Mouse (Mus musculus) MEL (cell line): ENCODE measurements around the gene Yipf2. TPM values are rescaled to one million over a fixed set of nuclear protein-coding genes. Genes with fewer than 3 reads are reported as not detected.
A peak's percentile ranks its signal among the peaks of the same experiment; 100 is the strongest.

Source experiments
- DNase-seq: peaks from one replicate; pipeline ENCODE4 v3.0.0; 2011; ENCODE audit warnings: low read depth, low spot score
- H3K27ac ChIP-seq: 2 replicates; pipeline ENCODE4 v1.5.1; 2012; ENCODE audit warnings: low read depth, mild to moderate bottlenecking, control low read depth, low read length, moderate library complexity; ENCODE audit not compliant: control insufficient read depth
- H3K27me3 ChIP-seq, 2 experiments: fragments of 150-350 bp in 1 of 2; sonication (generic) in 1 of 2; 2 replicates each; pipeline ENCODE4 v1.6.1; 2012; ENCODE audit warnings: low read length in 2 of 2, mild to moderate bottlenecking in 2 of 2, improper control_type of control experiment in 1 of 2, moderate library complexity in 1 of 2; ENCODE audit not compliant: insufficient read depth in 2 of 2, control insufficient read depth in 1 of 2
- H3K36me3 ChIP-seq, 2 experiments: 2 replicates each; pipeline ENCODE4 v1.6.1; 2012 to 2014; ENCODE audit warnings: low read length in 2 of 2, improper control_type of control experiment in 1 of 2, inconsistent platforms in 1 of 2, mild to moderate bottlenecking in 1 of 2; ENCODE audit not compliant: insufficient read depth in 2 of 2, control insufficient read depth in 1 of 2
- H3K4me1 ChIP-seq, 2 experiments: fragments of 150-350 bp in 1 of 2; sonication (generic) in 1 of 2; 2 replicates each; pipeline ENCODE4 v1.6.1; 2012; ENCODE audit warnings: low read length in 2 of 2, improper control_type of control experiment in 1 of 2, mild to moderate bottlenecking in 1 of 2; ENCODE audit not compliant: insufficient read depth in 2 of 2, control insufficient read depth in 1 of 2
- H3K4me3 ChIP-seq, 2 experiments: fragments of 150-350 bp in 1 of 2; sonication (generic) in 1 of 2; 2 replicates each; pipeline ENCODE4 v1.5.1; 2012; ENCODE audit warnings: low read depth in 2 of 2, low read length in 2 of 2, mild to moderate bottlenecking in 2 of 2, moderate library complexity in 2 of 2, control low read depth in 1 of 2, improper control_type of control experiment in 1 of 2; ENCODE audit not compliant: control insufficient read depth in 1 of 2, insufficient read depth in 1 of 2
- H3K79me2 ChIP-seq: 2 replicates; pipeline ENCODE4 v1.6.1; 2012; ENCODE audit warnings: mild to moderate bottlenecking, low read length, moderate library complexity; ENCODE audit not compliant: control insufficient read depth, poor library complexity, insufficient read depth
- H3K9ac ChIP-seq: 2 replicates; pipeline ENCODE4 v1.6.1; 2012; ENCODE audit warnings: low read depth, mild to moderate bottlenecking, control low read depth, low read length, moderate library complexity; ENCODE audit not compliant: control insufficient read depth, poor library complexity, severe bottlenecking
- H3K9me3 ChIP-seq: fragments of 150-350 bp; sonication (generic); replicated peaks from 2 replicates; pipeline ENCODE4 v1.6.1; 2012; ENCODE audit warnings: mild to moderate bottlenecking, low read length, improper control_type of control experiment, moderate library complexity; ENCODE audit not compliant: insufficient read depth
- BHLHE40 ChIP-seq: IDR thresholded peaks from 2 replicates; pipeline ENCODE4 v1.6.1; 2012; ENCODE audit warnings: low read depth, mild to moderate bottlenecking, inconsistent platforms, low read length, improper control_type of control experiment, borderline replicate concordance
- CHD1 ChIP-seq: IDR thresholded peaks from 2 replicates; pipeline ENCODE4 v1.6.1; 2012; ENCODE audit warnings: low read depth, mild to moderate bottlenecking, inconsistent platforms, low read length, improper control_type of control experiment
- CHD2 ChIP-seq: IDR thresholded peaks from 2 replicates; pipeline ENCODE4 v1.6.1; 2011; ENCODE audit warnings: low read length, improper control_type of control experiment
- CTCF ChIP-seq, 3 experiments: IDR thresholded peaks in 2 of 3; conservative IDR thresholded peaks in 1 of 3; 2 replicates each; pipeline ENCODE4 v1.5.1; 2011 to 2012; ENCODE audit warnings: low read length in 3 of 3, low read depth in 2 of 3, mild to moderate bottlenecking in 2 of 3, improper control_type of control experiment in 1 of 3, inconsistent platforms in 1 of 3, mixed read lengths in 1 of 3, moderate library complexity in 1 of 3; ENCODE audit not compliant: control insufficient read depth in 1 of 3, insufficient read depth in 1 of 3, poor library complexity in 1 of 3, severe bottlenecking in 1 of 3
- ELF1 ChIP-seq: IDR thresholded peaks from 2 replicates; pipeline ENCODE4 v1.6.1; 2014; ENCODE audit warnings: low read depth, mild to moderate bottlenecking, inconsistent platforms, low read length, improper control_type of control experiment, moderate library complexity
- EP300 ChIP-seq, 2 experiments: IDR thresholded peaks; 2 replicates each; pipeline ENCODE4 v1.6.1; 2011; ENCODE audit warnings: improper control_type of control experiment in 2 of 2, low read length in 2 of 2, low read depth in 1 of 2, mild to moderate bottlenecking in 1 of 2
- ETS1 ChIP-seq: IDR thresholded peaks from 2 replicates; pipeline ENCODE4 v1.6.1; 2012; ENCODE audit warnings: low read depth, mild to moderate bottlenecking, inconsistent platforms, low read length, improper control_type of control experiment, moderate library complexity
- GABPA ChIP-seq: IDR thresholded peaks from 2 replicates; pipeline ENCODE4 v1.6.1; 2012; ENCODE audit warnings: low read depth, mild to moderate bottlenecking, inconsistent platforms, low read length, improper control_type of control experiment, moderate library complexity
- GATA1 ChIP-seq: IDR thresholded peaks from 2 replicates; pipeline ENCODE4 v1.6.1; 2011; ENCODE audit warnings: low read depth, low read length, improper control_type of control experiment
- HCFC1 ChIP-seq: IDR thresholded peaks from 2 replicates; pipeline ENCODE4 v1.6.1; 2012; ENCODE audit warnings: low read depth, mild to moderate bottlenecking, inconsistent platforms, low read length, improper control_type of control experiment, moderate library complexity
- JUND ChIP-seq: IDR thresholded peaks from 2 replicates; pipeline ENCODE4 v1.6.1; 2011; ENCODE audit warnings: low read depth, mild to moderate bottlenecking, improper control_type of control experiment, low read length
- MAFK ChIP-seq: IDR thresholded peaks from 2 replicates; pipeline ENCODE4 v1.6.1; 2011; ENCODE audit warnings: low read depth, mild to moderate bottlenecking, low read length, improper control_type of control experiment, borderline replicate concordance
- MAX ChIP-seq: IDR thresholded peaks from 2 replicates; pipeline ENCODE4 v1.6.1; 2011; ENCODE audit warnings: low read length, improper control_type of control experiment
- MAZ ChIP-seq: IDR thresholded peaks from 2 replicates; pipeline ENCODE4 v1.6.1; 2012; ENCODE audit warnings: low read depth, mild to moderate bottlenecking, inconsistent platforms, low read length, improper control_type of control experiment
- MYC ChIP-seq: IDR thresholded peaks from 2 replicates; pipeline ENCODE4 v1.6.1; 2011; ENCODE audit warnings: low read depth, mild to moderate bottlenecking, low read length, improper control_type of control experiment, moderate library complexity
- NELFE ChIP-seq: IDR thresholded peaks from 2 replicates; pipeline ENCODE4 v1.6.1; 2011; ENCODE audit warnings: low read depth, low read length, improper control_type of control experiment
- POLR2A ChIP-seq, 2 experiments: IDR thresholded peaks; 2 replicates each; pipeline ENCODE4 v1.6.1; 2011 to 2012; ENCODE audit warnings: low read length in 2 of 2, mild to moderate bottlenecking in 2 of 2, control low read depth in 1 of 2, improper control_type of control experiment in 1 of 2, low read depth in 1 of 2, moderate library complexity in 1 of 2; ENCODE audit not compliant: control insufficient read depth in 1 of 2, insufficient read depth in 1 of 2, poor library complexity in 1 of 2
- RAD21 ChIP-seq: IDR thresholded peaks from 2 replicates; pipeline ENCODE4 v1.6.1; 2011; ENCODE audit warnings: mild to moderate bottlenecking, low read depth, low read length, improper control_type of control experiment
- RCOR1 ChIP-seq: IDR thresholded peaks from 2 replicates; pipeline ENCODE4 v1.6.1; 2012; ENCODE audit warnings: low read depth, mild to moderate bottlenecking, inconsistent platforms, low read length, improper control_type of control experiment
- SMC3 ChIP-seq: IDR thresholded peaks from 2 replicates; pipeline ENCODE4 v1.6.1; 2011; ENCODE audit warnings: low read depth, low read length, improper control_type of control experiment
- TAL1 ChIP-seq: IDR thresholded peaks from 2 replicates; pipeline ENCODE4 v1.6.1; 2012; ENCODE audit warnings: mild to moderate bottlenecking, inconsistent platforms, low read length, moderate library complexity, mixed read lengths
- TBP ChIP-seq: IDR thresholded peaks from 2 replicates; pipeline ENCODE4 v1.8.0; 2011; ENCODE audit warnings: low read depth, low read length, improper control_type of control experiment
- USF2 ChIP-seq, 2 experiments: IDR thresholded peaks; 2 replicates each; pipeline ENCODE4 v1.6.1; 2011 to 2012; ENCODE audit warnings: improper control_type of control experiment in 2 of 2, low read length in 2 of 2, borderline replicate concordance in 1 of 2, inconsistent platforms in 1 of 2, low read depth in 1 of 2, mild to moderate bottlenecking in 1 of 2; ENCODE audit not compliant: insufficient read depth in 1 of 2
- ZKSCAN1 ChIP-seq: IDR thresholded peaks from 2 replicates; pipeline ENCODE4 v1.6.1; 2012; ENCODE audit warnings: low read depth, mild to moderate bottlenecking, inconsistent platforms, low read length, improper control_type of control experiment, moderate library complexity
- ZMIZ1 ChIP-seq: IDR thresholded peaks from 2 replicates; pipeline ENCODE4 v1.6.1; 2012; ENCODE audit warnings: low read depth, mild to moderate bottlenecking, inconsistent platforms, low read length, improper control_type of control experiment, moderate library complexity
- ZNF384 ChIP-seq: IDR thresholded peaks from 2 replicates; pipeline ENCODE4 v1.6.1; 2012; ENCODE audit warnings: low read depth, mild to moderate bottlenecking, inconsistent platforms, low read length, improper control_type of control experiment
- polyA plus RNA-seq, 2 experiments: library from polyadenylated mRNA; stranded (reverse) in 1 of 2; unstranded in 1 of 2; fragments of >175 nt in 1 of 2; fragments of >200 nt in 1 of 2; gene quantifications; 2 replicates each; pipeline versions ENCODE4 v1.2.1 to v1.2.4; 2012; ENCODE audit warnings: low replicate concordance in 2 of 2, low read depth in 1 of 2; ENCODE audit not compliant: insufficient read length in 2 of 2, insufficient read depth in 1 of 2, missing spikeins in 1 of 2
- total RNA-seq: library from RNA; depleted of rRNA; stranded (reverse); fragments of 300-350 nt; gene quantifications from 2 replicates; pipeline ENCODE4 v1.2.3, GENCODE M21; 2012

The Yipf2 gene
- total and polyA plus RNA-seq, 3 experiments, result 22.8 to 84.9 TPM; not detected in 1

DNA sequence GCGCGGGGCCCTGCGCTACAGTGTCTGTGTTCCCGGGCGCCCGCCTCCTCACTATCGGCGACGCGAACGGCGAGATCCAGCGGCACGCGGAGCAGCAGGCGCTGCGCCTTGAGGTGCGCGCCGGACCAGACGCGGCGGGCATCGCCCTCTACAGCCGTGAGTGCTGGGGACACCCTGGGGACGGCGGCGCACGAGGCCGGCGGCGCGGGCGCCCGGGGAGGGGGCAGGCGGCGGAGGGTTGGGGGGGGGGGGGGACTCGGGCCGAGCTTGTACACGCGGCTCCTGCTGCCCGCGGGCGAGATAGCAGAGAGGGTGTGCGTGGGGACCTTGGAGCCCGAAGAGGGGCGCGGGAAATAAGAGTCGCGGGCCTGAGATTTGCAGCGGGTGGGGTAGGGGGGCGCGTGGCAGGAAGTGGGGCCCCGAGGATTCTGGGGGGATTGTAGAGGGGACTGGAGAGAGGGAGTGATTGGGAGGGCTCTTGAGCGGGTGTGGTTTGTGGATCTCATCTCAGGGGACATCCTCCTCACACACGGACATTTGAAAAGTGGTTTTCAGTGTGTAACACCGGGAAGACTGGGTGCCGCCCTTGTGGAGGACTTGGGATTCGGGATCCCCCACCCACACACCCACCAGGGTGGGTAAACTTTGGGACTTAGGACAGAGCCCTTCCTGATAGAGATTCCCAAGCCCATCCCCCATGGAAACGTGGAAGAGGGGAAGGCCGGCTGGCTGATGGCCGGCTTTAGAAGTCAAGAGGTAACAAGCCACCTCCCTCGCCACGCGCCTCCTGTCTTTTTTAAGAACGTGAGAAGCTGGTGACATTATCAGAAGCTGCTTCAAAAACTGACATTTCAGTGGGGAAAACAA lies 45.3 kb downstream of the Yipf2 start (continued):
- 0 out of 2 replicates have a peak, but pooled peaks have one; percentile 21 for TF ChIP-seq HCFC1
- TF ChIP-seq JUND, result no peak
- peak; percentile 3; the same call in 1 of the 2 replicates for TF ChIP-seq ETS1
- TF ChIP-seq EP300 (IDR thresholded peaks at IDR 0.05; ENCODE audit: low read depth in 1 of 2, low read length in 2 of 2), result peak; percentile 3 to 25; a peak in 1 of 4 replicates
- TF ChIP-seq TAL1, result no peak

GRCm38 (mm10) chr9:21546789-21547074 lies 45.9 kb downstream of the Yipf2 start, which contains the start of gene Carm1:
Gene Carm1 (plus strand): TSS chr9:21546894.
- Histone ChIP-seq H3K4me3 (peak within 1 kb of the TSS; percentile 84 to 95), H3K9me3 (no peaks in the 10 kb centered on the region), H3K79me2 (peaks cover 46% of the 10 kb centered on the region), H3K9ac (peak within 1 kb of the TSS; percentile 94), H3K27ac (peak within 1 kb of the TSS; percentile 69), H3K27me3 (no peaks in the 10 kb centered on the region), H3K36me3 (peaks cover 20 to 23% of the 10 kb centered on the region in 2 experiments), H3K4me1 (peaks cover 15 to 17% of the 10 kb centered on the region in 2 experiments)
- DNase-seq, result no peak
- no peak for TF ChIP-seq TBP
- TF ChIP-seq ZMIZ1, result no peak
- no peak for TF ChIP-seq MYC
- no peak for TF ChIP-seq GATA1
- peak in 1 of 2 experiments; percentile 92; a peak in 1 of 4 replicates for TF ChIP-seq POLR2A (IDR thresholded peaks at IDR 0.05; ENCODE audit: control insufficient read depth in 1 of 2, insufficient read depth in 1 of 2, low read depth in 1 of 2, low read length in 2 of 2, poor library complexity in 1 of 2)
- TF ChIP-seq MAX, result peak; percentile 2; the same call in 1 of the 2 replicates
- TF ChIP-seq TAL1, result no peak
- no peak for TF ChIP-seq MAFK
- no peak for TF ChIP-seq ELF1
- TF ChIP-seq BHLHE40, result peak; percentile 54; the same call in 1 of the 2 replicates
- TF ChIP-seq SMC3, result peak; percentile 61
- peak in 1 of 3 experiments; percentile 100; a peak in 2 of 6 replicates for TF ChIP-seq CTCF (IDR thresholded peaks at IDR 0.05 in 2 of 3, conservative IDR thresholded peaks at IDR 0.05 in 1 of 3; ENCODE audit: control insufficient read depth in 1 of 3, insufficient read depth in 1 of 3, low read depth in 2 of 3, low read length in 3 of 3, poor library complexity in 1 of 3, severe bottlenecking in 1 of 3)
- no peak for TF ChIP-seq CHD2
- TF ChIP-seq HCFC1, result no peak
- TF ChIP-seq RCOR1, result no peak
- no peak for TF ChIP-seq EP300 (IDR thresholded peaks at IDR 0.05; ENCODE audit: low read depth in 1 of 2, low read length in 2 of 2)
- no peak for TF ChIP-seq ETS1
- no peak for TF ChIP-seq NELFE
- no peak for TF ChIP-seq USF2 (IDR thresholded peaks at IDR 0.05; ENCODE audit: borderline replicate concordance in 1 of 2, insufficient read depth in 1 of 2, low read depth in 1 of 2, low read length in 2 of 2)
- peak; percentile 50; the same call in 1 of the 2 replicates for TF ChIP-seq RAD21
- TF ChIP-seq MAZ, result peak; percentile 50; the same call in 1 of the 2 replicates
- no peak for TF ChIP-seq ZNF384
- TF ChIP-seq ZKSCAN1, result no peak
- no peak for TF ChIP-seq GABPA
- TF ChIP-seq CHD1, result no peak
